Mouse (Mus musculus) olfactory bulb, adult 2 months (tissue): ENCODE measurements around the gene Sva. TPM values are rescaled to one million over a fixed set of nuclear protein-coding genes. Genes with fewer than 3 reads are reported as not detected.

Experiments
- H3K27ac ChIP-seq: fragments of 200-500 bp; 2 replicates; pipeline ENCODE4 v1.5.1; 2012; ENCODE audit warnings: low read depth, low read length; ENCODE audit not compliant: insufficient read depth
- H3K4me1 ChIP-seq: fragments of 200-500 bp; 2 replicates; pipeline ENCODE4 v1.6.1; 2012; ENCODE audit warnings: low read length; ENCODE audit not compliant: control insufficient read depth, insufficient read depth
- H3K4me3 ChIP-seq: fragments of 200-500 bp; 2 replicates; pipeline ENCODE4 v1.5.1; 2012; ENCODE audit warnings: mild to moderate bottlenecking, low read depth, low read length, moderate library complexity; ENCODE audit not compliant: insufficient read depth
- CTCF ChIP-seq: fragments of 200-500 bp; IDR thresholded peaks from 2 replicates; pipeline ENCODE4 v1.5.1; 2012; ENCODE audit warnings: low read depth, mild to moderate bottlenecking, low read length, moderate library complexity; ENCODE audit not compliant: insufficient read depth
- POLR2A ChIP-seq: fragments of 200-500 bp; IDR thresholded peaks from 2 replicates; pipeline ENCODE4 v1.6.1; 2012; ENCODE audit warnings: mild to moderate bottlenecking, low read depth, low read length, moderate library complexity; ENCODE audit not compliant: insufficient read depth
- polyA plus RNA-seq: library from polyadenylated mRNA; stranded (reverse); fragments of >200 nt; gene quantifications from 2 replicates; pipeline ENCODE4 v1.2.4, GENCODE M21; 2012; ENCODE audit warnings: low replicate concordance; ENCODE audit not compliant: missing spikeins, insufficient read depth, insufficient read length

The Sva gene
- not detected in 2 replicates for polyA plus RNA-seq

GRCm38 (mm10) chr6:42038094-42038493 is at the start of gene Sva:
TSS of gene Sva (plus strand) at chr6:42038394.
- no peak for TF ChIP-seq CTCF
- no peak for TF ChIP-seq POLR2A
- Histone ChIP-seq H3K4me1 (no peaks in the 10 kb centered on the region), H3K27ac (no peak within 1 kb of the TSS), H3K4me3 (no peak within 1 kb of the TSS)

Other genes starting within 250 kb of the Sva start
- not detected in 2 replicates for gene Pip, start 190.9 kb upstream of the Sva start, polyA plus RNA-seq
- not detected in 2 replicates for gene Sval2, start 185.4 kb upstream of the Sva start, polyA plus RNA-seq
- gene Sval1, start 86.8 kb upstream of the Sva start, polyA plus RNA-seq: not detected in 2 replicates
- gene Sval3, start 70.3 kb upstream of the Sva start, polyA plus RNA-seq: not detected in 2 replicates
- gene Tas2r139, start 102.5 kb downstream of the Sva start, polyA plus RNA-seq: not detected in 2 replicates
- not detected in 2 replicates for gene Tas2r144, start 176.9 kb downstream of the Sva start, polyA plus RNA-seq
- not detected in 2 replicates for gene Gstk1, start 207.5 kb downstream of the Sva start, polyA plus RNA-seq
- gene Tmem139, start 223.6 kb downstream of the Sva start, polyA plus RNA-seq: not detected in 2 replicates
- not detected in 2 replicates for gene Casp2, start 226.6 kb downstream of the Sva start, polyA plus RNA-seq
- gene Clcn1, start 248.3 kb downstream of the Sva start, polyA plus RNA-seq: not detected in 2 replicates